Mouse (Mus musculus) ovary, adult 18-20 months (tissue): Measurements from ENCODE around the gene Gm3676.
"Not testable (repeated sequence)": the region's sequence is repeated elsewhere in the genome, so short reads cannot be mapped to it uniquely, and the experiment has no call there.

Source experiments
- DNase-seq: peaks from one replicate; pipeline ENCODE4 v3.0.0; 2022; ENCODE audit warnings: low spot score, mixed read lengths

The Gm3676 gene

DNA sequence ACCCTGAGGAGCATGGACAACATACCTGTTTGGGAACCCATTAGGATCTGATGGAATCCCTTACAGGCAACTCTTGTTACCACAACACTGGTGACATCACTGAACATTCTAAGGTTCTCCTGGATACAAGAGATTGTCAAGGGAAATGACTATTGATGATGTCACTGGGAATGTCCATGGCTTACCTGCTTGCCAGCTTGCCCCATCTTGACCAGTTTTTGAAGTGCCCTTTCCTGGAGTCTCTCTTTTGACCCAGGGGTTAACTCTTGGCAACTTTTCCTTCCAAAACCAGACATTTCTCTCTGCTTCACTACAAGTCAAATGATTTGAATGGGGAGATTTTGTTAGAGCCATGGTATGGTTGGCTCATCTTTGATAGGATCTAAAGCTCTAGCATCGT, at the start of gene Gm3676:
Gm3676 (minus strand) TSS at position 101 of the 400 bp plus-strand sequence.
- DNase-seq: not testable (repeated sequence)

DNA sequence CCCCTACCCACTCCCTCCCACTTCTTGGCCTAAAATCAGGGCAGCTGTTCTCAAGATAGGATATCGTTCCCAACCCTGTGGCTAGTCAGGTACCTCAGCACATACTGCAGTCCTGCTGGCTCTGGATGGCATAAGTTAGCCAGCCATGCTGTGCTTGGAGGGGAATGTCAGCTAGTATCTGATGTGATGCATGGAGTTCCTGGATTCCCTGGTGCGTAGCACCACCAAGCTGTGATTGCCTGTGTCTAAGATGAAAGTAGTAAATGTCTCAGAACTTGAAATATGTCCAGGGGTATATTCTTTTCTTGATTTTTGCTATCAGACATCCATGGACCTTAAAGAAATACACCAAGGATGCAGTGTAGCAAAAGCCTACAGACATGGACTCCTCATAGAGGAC, 1.9 kb upstream of the Gm3676 start:
- DNase-seq: not testable (repeated sequence)

DNA sequence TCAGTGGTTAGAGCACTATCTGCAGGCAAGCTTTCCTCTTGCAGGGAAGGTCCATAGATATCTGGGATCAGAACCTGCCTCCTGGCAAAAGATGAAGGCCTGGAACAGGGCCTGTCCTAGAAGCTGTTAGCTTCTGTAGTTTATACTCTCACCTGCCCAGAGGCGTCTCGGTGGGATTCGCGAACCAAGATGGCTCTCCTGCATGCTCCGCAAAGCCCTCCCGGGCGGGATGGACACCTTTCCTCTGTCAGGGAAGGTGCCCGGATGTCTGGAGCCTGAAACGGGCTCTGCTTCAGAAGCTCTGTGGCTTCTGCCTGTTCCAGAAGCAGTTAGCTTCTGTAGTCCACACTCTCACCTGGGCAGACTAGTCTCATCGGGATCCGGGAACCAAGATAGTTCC, 16.1 kb downstream of the Gm3676 start:
- DNase-seq: not testable (repeated sequence)

DNA sequence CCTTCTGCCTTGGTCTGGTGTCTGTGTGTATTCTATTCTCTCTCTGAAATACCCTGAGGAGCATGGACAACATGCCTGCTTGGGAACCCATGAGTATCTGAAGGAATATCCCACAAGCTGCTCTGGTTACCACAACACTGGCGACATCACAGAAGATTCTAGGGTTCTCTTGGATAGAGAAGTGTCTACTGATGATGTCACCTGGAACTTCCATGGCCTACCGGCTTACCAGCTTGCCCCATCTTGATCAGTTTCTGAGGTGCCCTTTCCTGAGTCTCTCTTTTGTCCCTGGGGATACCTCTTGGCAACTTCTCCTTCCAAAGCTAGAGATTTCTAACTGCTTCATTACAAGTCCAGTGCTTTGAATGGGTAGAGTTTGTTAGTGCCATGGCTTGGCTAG, 21.8 kb downstream of the Gm3676 start, which contains the start of gene Gm3072:
Gm3072 (minus strand) TSS at position 101 of the 400 bp plus-strand sequence.
- not testable (repeated sequence) for DNase-seq

DNA sequence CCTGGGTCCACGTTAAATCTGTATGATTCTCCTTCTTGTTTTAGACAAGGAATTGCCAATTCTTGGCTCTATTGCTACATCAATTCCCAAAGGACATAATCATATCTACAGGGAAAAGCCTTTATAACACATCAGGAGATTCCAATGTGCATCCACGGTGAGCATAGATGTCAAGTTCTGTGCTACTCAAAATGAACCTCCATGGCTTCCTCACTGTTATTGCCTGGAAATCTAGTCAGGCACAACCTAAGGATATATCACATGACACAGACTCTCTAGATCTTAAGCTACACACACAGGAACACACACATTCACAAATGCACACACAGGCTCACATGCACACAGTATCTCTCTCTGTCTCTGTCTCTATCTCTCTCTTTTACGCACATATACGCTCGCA, 23.8 kb downstream of the Gm3676 start:
- not testable (repeated sequence) for DNase-seq

DNA sequence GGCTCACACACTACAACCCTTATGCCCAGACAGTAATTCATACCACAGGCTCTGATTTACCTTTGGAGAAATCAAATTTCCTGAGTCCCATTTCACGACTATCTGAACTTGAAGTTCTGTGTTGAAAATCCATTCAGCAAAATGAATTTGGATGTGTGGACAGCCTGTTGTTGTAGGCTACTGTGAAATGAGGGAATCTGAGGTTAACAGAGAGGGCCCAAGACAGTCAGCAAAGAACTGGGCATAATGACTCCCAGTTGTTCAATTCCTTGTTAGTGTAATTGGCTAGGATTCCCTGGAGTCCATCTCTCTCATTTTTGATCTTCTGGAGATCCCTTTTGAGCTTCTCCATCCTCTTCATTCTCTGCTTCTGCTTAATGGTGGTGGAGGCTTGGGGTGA, 35.6 kb downstream of the Gm3676 start:
- DNase-seq: not testable (repeated sequence)

DNA sequence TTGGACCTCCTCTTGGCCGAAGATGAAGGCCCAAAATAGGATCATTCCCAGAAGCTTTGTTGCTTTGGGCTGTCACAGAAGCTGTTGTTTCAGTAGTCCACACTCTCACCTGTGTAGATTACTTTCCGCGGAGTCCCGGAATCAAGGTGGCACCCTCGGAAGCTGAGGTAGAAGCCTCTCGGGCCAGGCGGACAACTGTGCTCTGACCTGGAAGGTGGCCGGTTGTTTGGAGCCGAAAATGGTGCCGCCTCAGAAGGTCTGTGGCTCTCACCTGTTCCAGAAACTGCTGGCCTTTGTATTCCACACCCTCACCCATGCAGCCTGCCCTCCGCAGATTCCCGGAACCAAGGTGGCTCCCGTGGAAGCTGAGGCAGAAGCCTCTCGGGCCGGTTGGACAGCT, 45.4 kb downstream of the Gm3676 start:
- DNase-seq: not testable (repeated sequence)
